Mouse (Mus musculus): ENCODE results near the gene Rasgrf1. TPM values are rescaled to one million over a fixed set of nuclear protein-coding genes. Genes with fewer than 3 reads are reported as not detected.

Rasgrf1 gene
- polyA plus RNA-seq (2021; fragmentation: Nextera tagmentation) = 101 and 114 TPM in 2 replicates
- long read RNA-seq, experiment 1, full-length matches to known transcripts = 104 of 283 reads
- long read RNA-seq, experiment 1, partial matches to known transcripts = 119 of 283 reads
- long read RNA-seq, experiment 1, other reads (novel, unspliced or antisense) = 60 of 283 reads
- long read RNA-seq, experiment 2, full-length matches to known transcripts = 4 of 75 reads
- long read RNA-seq, experiment 2, partial matches to known transcripts = 60 of 75 reads
- long read RNA-seq, experiment 2, other reads (novel, unspliced or antisense) = 11 of 75 reads

DNA sequence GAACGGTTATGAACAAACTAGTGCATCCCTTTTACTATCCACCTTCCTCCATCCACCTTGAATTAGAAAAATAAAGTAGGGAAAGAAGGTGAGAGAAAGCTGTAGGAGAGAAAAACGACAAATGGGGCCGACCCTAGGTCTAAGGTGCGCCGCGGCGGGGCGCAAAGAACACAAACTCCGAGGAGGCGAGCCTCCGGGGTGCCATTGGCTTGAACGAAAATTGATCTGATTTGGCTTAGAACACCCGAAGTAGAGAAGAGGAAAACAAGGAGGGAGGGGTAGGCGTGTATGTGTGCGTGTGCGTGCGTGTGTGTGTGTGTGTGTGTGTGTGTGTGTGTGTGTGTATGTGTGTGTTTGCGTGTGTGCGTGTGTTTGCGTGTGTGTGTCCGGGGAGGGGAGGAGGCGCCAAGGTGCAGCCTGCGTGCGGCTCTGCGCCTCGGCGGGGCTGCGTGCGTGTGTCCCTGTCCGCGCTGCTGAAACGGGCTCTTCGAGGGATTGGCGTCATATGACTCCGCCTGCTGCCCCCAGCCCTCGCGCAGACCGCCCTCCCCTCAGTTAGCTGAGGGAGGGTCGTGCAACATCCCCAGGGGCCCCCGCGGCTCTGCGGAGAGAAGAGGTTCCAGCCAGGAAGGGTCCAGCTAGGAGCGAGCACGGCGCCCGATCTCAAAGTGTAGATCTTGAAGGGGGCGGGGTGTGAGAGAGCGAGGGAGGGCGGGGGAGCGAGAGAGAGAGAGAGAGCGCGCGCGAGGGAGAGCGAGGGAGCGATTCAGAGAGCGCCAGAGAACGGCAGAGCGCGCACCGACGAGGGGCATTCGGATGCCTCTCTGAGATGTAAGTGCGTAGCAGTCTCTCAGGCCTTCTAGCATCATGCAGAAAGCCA is at the start of gene Rasgrf1:
Gene Rasgrf1, plus strand, starts transcription at position 778 of the 880 bp plus-strand sequence.

DNA sequence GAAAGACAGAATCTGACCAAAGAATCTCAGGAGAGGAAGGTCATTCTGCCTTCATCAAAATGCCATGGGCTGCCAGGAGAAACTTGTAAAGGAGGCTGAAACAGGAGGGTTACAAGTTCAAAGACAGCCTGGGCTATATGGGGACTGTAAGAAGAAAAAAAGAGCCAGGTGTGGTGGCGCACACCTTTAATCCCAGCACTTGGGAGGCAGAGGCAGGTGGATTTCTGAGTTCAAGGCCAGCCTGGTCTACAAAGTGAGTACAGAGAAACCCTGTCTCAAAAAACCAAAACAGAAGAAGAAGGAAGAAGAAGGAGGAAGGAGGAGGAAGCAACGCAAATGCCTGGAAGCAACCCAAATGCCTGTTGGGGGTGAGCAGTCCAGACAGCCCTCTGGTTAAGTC is 144.1 kb downstream of the Rasgrf1 start, which contains the start of gene Ctsh:
Gene Ctsh, plus strand, starts transcription at position 301 of the 400 bp plus-strand sequence.

Other genes starting within 250 kb of the Rasgrf1 start
- 68.5 and 76.3 TPM in 2 replicates for gene Tmed3, start 204.8 kb upstream of the Rasgrf1 start, polyA plus RNA-seq (2021; fragmentation: Nextera tagmentation)
- gene Ankrd34c, start 171.4 kb upstream of the Rasgrf1 start, polyA plus RNA-seq (2021; fragmentation: Nextera tagmentation) = 5.3 and 5.5 TPM in 2 replicates
- gene Ctsh, start 144.2 kb downstream of the Rasgrf1 start, polyA plus RNA-seq (2021; fragmentation: Nextera tagmentation) = 22.4 and 23.0 TPM in 2 replicates
- 317 and 389 TPM in 2 replicates for gene Morf4l1, start 204.9 kb downstream of the Rasgrf1 start, polyA plus RNA-seq (2021; fragmentation: Nextera tagmentation)

Measured in left cerebral cortex, adult 6 months (tissue).